Mouse (Mus musculus): ENCODE measurements around the gene 2510009E07Rik. TPM values are rescaled to one million over a fixed set of nuclear protein-coding genes. Genes with fewer than 3 reads are reported as not detected.

Gene 2510009E07Rik
- polyA plus RNA-seq, 1 experiment, result 22.5 TPM

- TF ChIP-seq CTCF (IDR thresholded peaks at IDR 0.05; ENCODE audit: insufficient read depth, low read length) (no peak), POLR2A (IDR thresholded peaks at IDR 0.05; ENCODE audit: borderline replicate concordance, extremely low read depth, low read depth, low read length) (no peak)
- 67% methylated on average over 6 of the region's 6 CpGs for WGBS
- H3K4me3 ChIP-seq (replicated peaks; ENCODE audit: extremely low read depth, low read depth, low read length), result no peak overlapping the region
- DNase-seq, result no peak
- no peaks in the 10 kb centered on the region for H3K4me1 ChIP-seq (ENCODE audit: control insufficient read depth, insufficient read depth, low read length)
Observed at GRCm38 (mm10) chr16:21606249-21607020, 88.0 kb downstream of the 2510009E07Rik start.

- Histone ChIP-seq H3K4me3 (replicated peaks; ENCODE audit: extremely low read depth, low read depth, low read length) (no peak overlapping the region), H3K4me1 (ENCODE audit: control insufficient read depth, insufficient read depth, low read length) (no peaks in the 10 kb centered on the region)
- no peak for DNase-seq
- TF ChIP-seq POLR2A (IDR thresholded peaks at IDR 0.05; ENCODE audit: borderline replicate concordance, extremely low read depth, low read depth, low read length), result no peak
- no peak for TF ChIP-seq CTCF (IDR thresholded peaks at IDR 0.05; ENCODE audit: insufficient read depth, low read length)
- WGBS, result 92% methylated on average over 6 of the region's 6 CpGs
Observed at GRCm38 (mm10) chr16:21604354-21604753, 90.1 kb downstream of the 2510009E07Rik start.

Other genes with a start within 250 kb of the 2510009E07Rik start
- 3.0 and 4.3 TPM in 2 replicates for gene Ehhadh, start 93.1 kb upstream of the 2510009E07Rik start, polyA plus RNA-seq (2012; rRNA removed)
- 1.5 and 1.8 TPM in 2 replicates for gene Map3k13, start 99.7 kb upstream of the 2510009E07Rik start, polyA plus RNA-seq (2012; rRNA removed)